Mouse (Mus musculus): ENCODE measurements around the gene Rsu1.

- TF ChIP-seq HCFC1 (IDR thresholded peaks at IDR 0.05; ENCODE audit: borderline replicate concordance, insufficient read depth, low read length) (no peak), CHD2 (IDR thresholded peaks at IDR 0.05; ENCODE audit: low read depth, low read length) (no peak)
Observed at GRCm38 (mm10) chr2:13175536-13176303, 95.5 kb downstream of the Rsu1 start.
